Mouse (Mus musculus) ES-Bruce4 (cell line): ENCODE data around the gene Ccdc96. TPM values are rescaled to one million over a fixed set of nuclear protein-coding genes. Genes with fewer than 3 reads are reported as not detected.

Experiments used
- H3K27ac ChIP-seq: 2 replicates; pipeline ENCODE4 v1.5.1; 2012; ENCODE audit warnings: low read length, inconsistent platforms; ENCODE audit not compliant: insufficient read depth
- H3K27me3 ChIP-seq: 2 replicates; pipeline ENCODE4 v1.6.1; 2012; ENCODE audit warnings: mild to moderate bottlenecking, low read length, inconsistent platforms; ENCODE audit not compliant: control insufficient read depth, poor library complexity, insufficient read depth, severe bottlenecking
- H3K36me3 ChIP-seq: 2 replicates; pipeline ENCODE4 v1.6.1; 2012; ENCODE audit warnings: inconsistent platforms, mild to moderate bottlenecking, low read length, moderate library complexity; ENCODE audit not compliant: control insufficient read depth, poor library complexity, insufficient read depth, severe bottlenecking
- H3K4me1 ChIP-seq: one replicate; pipeline ENCODE4 v1.8.1; 2011; ENCODE audit warnings: low read length; ENCODE audit not compliant: control insufficient read depth, insufficient read depth
- H3K4me3 ChIP-seq: 2 replicates; pipeline ENCODE4 v1.5.1; 2011; ENCODE audit warnings: low read depth, mild to moderate bottlenecking, low read length
- H3K9ac ChIP-seq: 2 replicates; pipeline ENCODE4 v1.6.1; 2012; ENCODE audit warnings: low read depth, mild to moderate bottlenecking, inconsistent platforms; ENCODE audit not compliant: poor library complexity, severe bottlenecking
- H3K9me3 ChIP-seq: replicated peaks from 2 replicates; pipeline ENCODE4 v1.6.1; 2012; ENCODE audit warnings: mild to moderate bottlenecking, low read length, inconsistent platforms; ENCODE audit not compliant: control insufficient read depth, poor library complexity, insufficient read depth, severe bottlenecking
- CTCF ChIP-seq: IDR thresholded peaks from one replicate; pipeline ENCODE4 v1.8.1; 2011; ENCODE audit warnings: low read depth, low read length
- EP300 ChIP-seq: IDR thresholded peaks from 2 replicates; pipeline ENCODE4 v1.6.1; 2011; ENCODE audit warnings: low read depth, low read length; ENCODE audit not compliant: insufficient read depth
- POLR2A ChIP-seq: IDR thresholded peaks from one replicate; pipeline ENCODE4 v1.8.1; 2011; ENCODE audit warnings: low read length; ENCODE audit not compliant: insufficient read depth
- polyA plus RNA-seq: library from polyadenylated mRNA; stranded (reverse); fragments of >200 nt; gene quantifications from 2 replicates; pipeline ENCODE4 v1.2.4, GENCODE M21; 2011; ENCODE audit warnings: low read depth; ENCODE audit not compliant: missing spikeins, insufficient read depth, insufficient read length

Gene Ccdc96
- polyA plus RNA-seq, 1 experiment, result 0.33 TPM

GRCm38 (mm10) chr5:36510956-36511355 lies 26.6 kb downstream of the Ccdc96 start:
- H3K4me1 ChIP-seq, result no peaks in the 10 kb centered on the region
- no peak overlapping the region for H3K4me3 ChIP-seq
- H3K9me3 ChIP-seq, result no peaks in the 10 kb centered on the region
- H3K9ac ChIP-seq, result no peak overlapping the region
- TF ChIP-seq POLR2A (no peak), EP300 (no peak), CTCF (no peak)
- peaks cover 4% of the 10 kb centered on the region; the same call in 1 of the 2 replicates for H3K36me3 ChIP-seq
- no peak overlapping the region for H3K27ac ChIP-seq
- no peaks in the 10 kb centered on the region for H3K27me3 ChIP-seq

- H3K4me1 ChIP-seq, result no peaks in the 10 kb centered on the region
- peaks cover 3% of the 10 kb centered on the region; the same call in 1 of the 2 replicates for H3K36me3 ChIP-seq
- no peak overlapping the region for H3K4me3 ChIP-seq
- TF ChIP-seq CTCF (no peak), POLR2A (no peak), EP300 (no peak)
- no peaks in the 10 kb centered on the region for H3K27me3 ChIP-seq
- H3K27ac ChIP-seq, result no peak overlapping the region
- no peak overlapping the region for H3K9ac ChIP-seq
- H3K9me3 ChIP-seq, result no peaks in the 10 kb centered on the region
Measured at GRCm38 (mm10) chr5:36515126-36515525, 30.7 kb downstream of the Ccdc96 start.

- Histone ChIP-seq H3K36me3 (peaks cover 3% of the 10 kb centered on the region; the same call in 1 of the 2 replicates), H3K4me1 (no peaks in the 10 kb centered on the region), H3K9me3 (no peaks in the 10 kb centered on the region), H3K27me3 (no peaks in the 10 kb centered on the region), H3K4me3 (no peak overlapping the region), H3K27ac (no peak overlapping the region), H3K9ac (no peak overlapping the region)
- TF ChIP-seq EP300, result no peak
- TF ChIP-seq CTCF, result no peak
- TF ChIP-seq POLR2A, result no peak
Measured at GRCm38 (mm10) chr5:36515558-36515957, 31.2 kb downstream of the Ccdc96 start.

- no peaks in the 10 kb centered on the region for H3K9me3 ChIP-seq
- no peak overlapping the region for H3K9ac ChIP-seq
- TF ChIP-seq POLR2A (no peak), EP300 (no peak), CTCF (no peak)
- no peaks in the 10 kb centered on the region for H3K27me3 ChIP-seq
- H3K36me3 ChIP-seq, result no peaks in the 10 kb centered on the region; the same call in 1 of the 2 replicates
- H3K4me1 ChIP-seq, result no peaks in the 10 kb centered on the region
- no peak overlapping the region for H3K27ac ChIP-seq
- no peak overlapping the region for H3K4me3 ChIP-seq
Measured at GRCm38 (mm10) chr5:36517596-36517995, 33.2 kb downstream of the Ccdc96 start.

GRCm38 (mm10) chr5:36519751-36520150 lies 35.4 kb downstream of the Ccdc96 start:
- Histone ChIP-seq H3K27ac (no peak overlapping the region), H3K9me3 (no peaks in the 10 kb centered on the region), H3K4me3 (no peak overlapping the region), H3K4me1 (no peaks in the 10 kb centered on the region), H3K36me3 (peaks cover 3% of the 10 kb centered on the region; the same call in 1 of the 2 replicates), H3K9ac (no peak overlapping the region), H3K27me3 (no peaks in the 10 kb centered on the region)
- TF ChIP-seq POLR2A (no peak), EP300 (no peak), CTCF (no peak)

- Histone ChIP-seq H3K9me3 (no peaks in the 10 kb centered on the region), H3K36me3 (peaks cover 3% of the 10 kb centered on the region; the same call in 1 of the 2 replicates), H3K4me1 (no peaks in the 10 kb centered on the region), H3K4me3 (no peak overlapping the region), H3K27me3 (no peaks in the 10 kb centered on the region), H3K9ac (no peak overlapping the region), H3K27ac (no peak overlapping the region)
- no peak for TF ChIP-seq EP300
- no peak for TF ChIP-seq POLR2A
- no peak for TF ChIP-seq CTCF
Measured at GRCm38 (mm10) chr5:36522782-36523181, 38.4 kb downstream of the Ccdc96 start.
